Mouse (Mus musculus): Measurements from ENCODE around the gene Utp6. TPM values are rescaled to one million over a fixed set of nuclear protein-coding genes. Genes with fewer than 3 reads are reported as not detected.

Gene Utp6
- polyA plus RNA-seq, 1 experiment from 2014 or later, result 53.5 TPM

DNA sequence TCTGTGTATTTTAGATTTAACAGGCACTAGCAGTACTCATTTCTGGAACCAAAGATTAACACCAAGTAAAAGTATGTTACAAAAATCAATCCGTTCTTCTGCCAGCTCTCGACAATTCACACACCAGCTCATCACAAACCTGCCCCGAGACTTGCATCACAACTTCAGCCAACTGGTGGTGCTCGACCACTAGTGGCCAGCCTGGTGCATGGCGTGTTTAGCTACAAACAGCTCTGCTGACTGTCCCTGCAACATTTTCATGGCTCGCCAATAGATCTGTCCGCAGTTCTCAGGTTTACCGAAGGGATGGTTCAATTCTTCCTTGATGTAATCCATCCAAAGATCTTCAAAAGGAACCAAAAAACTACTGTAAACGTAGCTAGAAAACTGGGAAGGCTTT lies 26.4 kb downstream of the Utp6 start:
- no peak for DNase-seq (ENCODE audit: low spot score)
- H3K36me3 ChIP-seq (ENCODE audit: control insufficient read depth, insufficient read depth, low read length), result peaks cover 86% of the 10 kb centered on the region
- no peaks in the 10 kb centered on the region for H3K27me3 ChIP-seq (replicated peaks; ENCODE audit: control insufficient read depth, insufficient read depth, low read length)
- H3K27ac ChIP-seq (ENCODE audit: low read depth), result no peak overlapping the region
- ATAC-seq (replicated peaks; ENCODE audit: low FRiP score, low TSS enrichment, low read depth), result no peak
- no peak overlapping the region for H3K4me2 ChIP-seq (ENCODE audit: low read length)
- WGBS, result 85% methylated on average over 9 of the region's 9 CpGs
- H3K4me1 ChIP-seq (replicated peaks; ENCODE audit: control insufficient read depth, insufficient read depth, low read length), result no peaks in the 10 kb centered on the region
- H3K9ac ChIP-seq (ENCODE audit: low read length), result no peak overlapping the region
- no peak overlapping the region for H3K4me3 ChIP-seq (ENCODE audit: low read depth, low read length)
- no peaks in the 10 kb centered on the region for H3K9me3 ChIP-seq (ENCODE audit: control insufficient read depth, low read length)

DNA sequence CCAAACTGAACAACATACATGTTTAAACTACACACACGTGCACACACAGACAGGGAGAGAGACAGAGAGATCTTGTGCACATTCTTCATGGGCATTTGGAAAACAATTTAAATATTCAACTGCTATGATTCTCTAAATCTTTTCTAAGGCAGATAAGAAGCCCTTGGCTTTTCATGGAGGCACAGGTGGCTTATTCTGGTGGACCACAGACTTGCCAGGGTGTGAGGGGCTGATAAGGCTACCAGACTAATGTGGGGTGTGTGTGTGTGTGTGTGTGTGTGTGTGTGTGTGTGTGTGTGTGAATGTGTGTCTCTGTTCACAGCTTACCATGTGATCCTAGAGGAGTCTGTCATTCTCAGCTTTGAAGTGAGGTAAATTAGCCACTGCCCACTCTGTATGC lies 39.4 kb downstream of the Utp6 start:
- whole genome bisulfite sequencing, result 92% methylated on average over 1 of the region's 1 CpGs
- Histone ChIP-seq H3K36me3 (ENCODE audit: control insufficient read depth, insufficient read depth, low read length) (no peaks in the 10 kb centered on the region), H3K9ac (ENCODE audit: low read length) (no peak overlapping the region), H3K4me3 (ENCODE audit: low read depth, low read length) (no peak overlapping the region), H3K27ac (ENCODE audit: low read depth) (no peak overlapping the region), H3K4me1 (replicated peaks; ENCODE audit: control insufficient read depth, insufficient read depth, low read length) (0 out of 2 replicates have a peak, but pooled peaks cover 7% of the 10 kb centered on the region), H3K9me3 (ENCODE audit: control insufficient read depth, low read length) (no peaks in the 10 kb centered on the region), H3K4me2 (ENCODE audit: low read length) (no peak overlapping the region), H3K27me3 (replicated peaks; ENCODE audit: control insufficient read depth, insufficient read depth, low read length) (no peaks in the 10 kb centered on the region)
- no peak for ATAC-seq (replicated peaks; ENCODE audit: low FRiP score, low TSS enrichment, low read depth)
- no peak for DNase-seq (ENCODE audit: low spot score)

DNA sequence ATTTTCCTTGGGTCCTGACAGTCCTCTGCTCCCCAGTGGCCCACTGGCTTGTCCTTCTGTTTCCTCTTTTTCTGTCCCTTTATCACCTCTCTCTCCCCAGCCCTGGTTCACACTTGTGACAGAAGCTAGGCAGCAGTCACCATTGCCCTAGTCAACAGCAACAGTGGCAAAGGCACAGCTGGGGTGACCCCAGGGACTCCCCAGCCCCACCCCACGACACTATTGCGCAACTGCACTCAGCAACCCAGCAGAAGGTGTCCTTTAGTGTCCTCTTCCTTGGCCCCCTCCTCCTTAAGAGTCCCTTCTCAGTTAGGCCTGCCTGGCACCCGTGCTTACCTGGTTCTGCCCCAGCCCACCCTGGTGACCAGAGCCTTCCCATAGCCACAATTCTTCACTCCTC lies 40.0 kb downstream of the Utp6 start:
- H3K27me3 ChIP-seq (replicated peaks; ENCODE audit: control insufficient read depth, insufficient read depth, low read length), result no peaks in the 10 kb centered on the region
- 74% methylated on average over 3 of the region's 3 CpGs for WGBS

DNA sequence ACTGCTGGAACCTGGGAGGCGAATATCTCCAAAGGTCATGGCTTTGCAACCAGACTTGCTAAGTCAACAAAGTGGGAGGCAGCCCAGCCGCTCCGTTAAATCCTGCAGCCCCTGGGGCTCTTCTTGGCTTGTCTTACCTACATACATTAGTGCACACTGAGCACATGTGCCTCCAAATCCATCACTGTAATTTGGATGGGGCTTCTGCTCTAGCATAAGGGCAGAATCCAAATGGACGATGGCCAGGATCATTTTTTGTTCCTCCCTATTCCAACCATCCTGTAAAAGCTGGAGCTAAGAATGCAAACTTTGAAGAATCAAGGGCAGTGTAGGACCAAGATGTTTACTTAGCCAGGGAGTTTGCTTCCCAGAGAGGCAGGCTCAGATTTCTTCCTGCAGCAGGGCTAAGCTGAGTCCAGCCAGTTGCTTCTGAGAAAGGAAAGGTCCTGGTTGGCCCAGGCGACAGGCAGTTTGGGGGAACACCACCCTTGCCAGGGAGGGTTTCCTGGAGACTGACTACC lies 41.6 kb downstream of the Utp6 start:
- DNase-seq (ENCODE audit: low spot score), result no peak
- ATAC-seq (replicated peaks; ENCODE audit: low FRiP score, low TSS enrichment, low read depth), result 0 out of 2 replicates have a peak, but pooled peaks have one; percentile 15
- Histone ChIP-seq H3K4me3 (ENCODE audit: low read depth, low read length) (no peak overlapping the region), H3K9ac (ENCODE audit: low read length) (no peak overlapping the region), H3K27me3 (replicated peaks; ENCODE audit: control insufficient read depth, insufficient read depth, low read length) (no peaks in the 10 kb centered on the region), H3K4me1 (replicated peaks; ENCODE audit: control insufficient read depth, insufficient read depth, low read length) (0 out of 2 replicates have a peak, but pooled peaks cover 7% of the 10 kb centered on the region), H3K27ac (ENCODE audit: low read depth) (no peak overlapping the region), H3K4me2 (ENCODE audit: low read length) (no peak overlapping the region), H3K36me3 (ENCODE audit: control insufficient read depth, insufficient read depth, low read length) (no peaks in the 10 kb centered on the region), H3K9me3 (ENCODE audit: control insufficient read depth, low read length) (no peaks in the 10 kb centered on the region)
- 36% methylated on average over 5 of the region's 5 CpGs for WGBS

More for the DNA sequence above, 40.0 kb downstream of the Utp6 start:
- no peak overlapping the region for H3K4me2 ChIP-seq (ENCODE audit: low read length)
- no peaks in the 10 kb centered on the region for H3K36me3 ChIP-seq (ENCODE audit: control insufficient read depth, insufficient read depth, low read length)
- 0 out of 2 replicates have a peak, but pooled peaks cover 7% of the 10 kb centered on the region for H3K4me1 ChIP-seq (replicated peaks; ENCODE audit: control insufficient read depth, insufficient read depth, low read length)
- DNase-seq (ENCODE audit: low spot score) (no peak), ATAC-seq (replicated peaks; ENCODE audit: low FRiP score, low TSS enrichment, low read depth) (no peak)
- no peaks in the 10 kb centered on the region for H3K9me3 ChIP-seq (ENCODE audit: control insufficient read depth, low read length)
- no peak overlapping the region for H3K9ac ChIP-seq (ENCODE audit: low read length)
- H3K27ac ChIP-seq (ENCODE audit: low read depth), result no peak overlapping the region
- no peak overlapping the region for H3K4me3 ChIP-seq (ENCODE audit: low read depth, low read length)

DNA sequence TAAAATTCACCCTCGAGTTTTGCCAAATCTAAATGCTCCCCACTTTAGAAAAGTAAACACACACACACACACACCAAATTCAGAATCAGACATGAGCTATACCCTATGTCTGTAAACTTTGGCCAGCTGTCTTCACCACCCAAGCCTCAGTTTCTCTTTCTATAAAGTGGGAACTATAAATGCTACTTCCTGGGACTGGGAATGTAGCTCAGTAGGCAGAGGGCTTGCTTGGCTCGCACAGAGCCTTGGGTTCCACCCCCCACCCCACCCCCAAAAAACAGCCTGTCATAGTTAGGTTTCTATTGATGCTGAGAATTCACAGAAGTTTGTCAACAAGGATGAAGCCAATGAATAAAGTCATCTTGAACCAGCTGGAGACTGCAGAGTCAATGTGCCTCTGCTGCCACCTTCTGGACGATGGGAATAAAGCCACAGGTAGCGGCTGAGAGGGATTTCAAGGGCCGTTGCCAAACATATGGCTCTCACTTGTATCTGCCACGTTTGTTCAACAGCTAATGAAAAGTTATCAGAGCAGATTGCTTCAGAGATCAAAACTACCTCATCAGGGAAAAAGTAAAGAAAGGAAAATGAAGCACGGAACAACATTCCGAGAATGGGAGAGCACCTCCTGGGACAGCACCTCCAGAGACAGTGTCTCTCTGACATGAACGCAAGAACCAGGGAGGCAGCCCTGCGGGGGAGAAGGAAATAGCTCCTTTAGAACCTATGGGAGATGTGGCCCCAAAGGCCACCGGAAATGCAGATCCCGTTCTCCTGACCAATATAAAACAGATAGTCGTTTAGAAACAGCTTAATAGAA lies 42.3 kb downstream of the Utp6 start:
- DNase-seq (ENCODE audit: low spot score) (peak; percentile 90), ATAC-seq (replicated peaks; ENCODE audit: low FRiP score, low TSS enrichment, low read depth) (peak; percentile 66)
- Histone ChIP-seq H3K9me3 (ENCODE audit: control insufficient read depth, low read length) (no peaks in the 10 kb centered on the region), H3K36me3 (ENCODE audit: control insufficient read depth, insufficient read depth, low read length) (no peaks in the 10 kb centered on the region), H3K9ac (ENCODE audit: low read length) (no peak overlapping the region), H3K27ac (ENCODE audit: low read depth) (no peak overlapping the region), H3K27me3 (replicated peaks; ENCODE audit: control insufficient read depth, insufficient read depth, low read length) (no peaks in the 10 kb centered on the region), H3K4me3 (ENCODE audit: low read depth, low read length) (no peak overlapping the region), H3K4me1 (replicated peaks; ENCODE audit: control insufficient read depth, insufficient read depth, low read length) (0 out of 2 replicates have a peak, but pooled peaks cover 7% of the 10 kb centered on the region), H3K4me2 (ENCODE audit: low read length) (no peak overlapping the region)
- WGBS, result 13% methylated on average over 13 of the region's 13 CpGs

DNA sequence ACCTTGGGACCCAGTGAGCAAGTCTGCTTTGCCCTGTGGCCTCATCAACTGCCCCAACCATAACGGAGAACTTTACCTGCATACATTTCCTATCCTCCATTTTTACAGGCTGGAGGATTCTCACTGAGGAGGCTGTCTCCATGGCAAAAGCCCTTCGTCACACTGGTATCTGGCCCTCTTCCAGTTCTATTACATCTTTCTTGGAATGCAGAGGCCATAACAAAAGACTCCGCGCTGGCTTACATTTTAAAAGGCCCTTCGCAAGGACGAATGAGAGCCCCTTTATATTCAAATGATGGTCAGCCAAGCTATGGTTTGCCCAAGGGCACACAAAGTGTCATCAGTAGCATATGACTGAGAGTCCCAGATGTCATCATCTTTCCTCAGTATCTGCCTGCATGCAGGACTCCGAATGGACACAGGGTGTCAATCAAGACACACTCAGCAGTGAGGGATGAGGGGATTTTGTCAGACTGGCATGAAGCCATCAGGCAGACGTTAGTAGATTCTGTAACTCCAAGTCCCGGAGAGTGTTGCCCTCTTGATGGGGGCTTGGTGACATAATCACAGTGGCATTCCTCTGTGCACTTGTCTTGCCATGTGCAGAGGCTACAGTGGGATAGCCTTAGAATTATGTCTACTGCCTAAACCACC lies 46.4 kb downstream of the Utp6 start:
- Histone ChIP-seq H3K9ac (ENCODE audit: low read length) (no peak overlapping the region), H3K9me3 (ENCODE audit: control insufficient read depth, low read length) (no peaks in the 10 kb centered on the region), H3K4me3 (ENCODE audit: low read depth, low read length) (no peak overlapping the region), H3K4me2 (ENCODE audit: low read length) (no peak overlapping the region), H3K4me1 (replicated peaks; ENCODE audit: control insufficient read depth, insufficient read depth, low read length) (0 out of 2 replicates have a peak, but pooled peaks cover 7% of the 10 kb centered on the region), H3K27me3 (replicated peaks; ENCODE audit: control insufficient read depth, insufficient read depth, low read length) (no peaks in the 10 kb centered on the region), H3K27ac (ENCODE audit: low read depth) (no peak overlapping the region), H3K36me3 (ENCODE audit: control insufficient read depth, insufficient read depth, low read length) (no peaks in the 10 kb centered on the region)
- DNase-seq (ENCODE audit: low spot score) (no peak), ATAC-seq (replicated peaks; ENCODE audit: low FRiP score, low TSS enrichment, low read depth) (no peak)
- 71% methylated on average over 9 of the region's 9 CpGs for WGBS

DNA sequence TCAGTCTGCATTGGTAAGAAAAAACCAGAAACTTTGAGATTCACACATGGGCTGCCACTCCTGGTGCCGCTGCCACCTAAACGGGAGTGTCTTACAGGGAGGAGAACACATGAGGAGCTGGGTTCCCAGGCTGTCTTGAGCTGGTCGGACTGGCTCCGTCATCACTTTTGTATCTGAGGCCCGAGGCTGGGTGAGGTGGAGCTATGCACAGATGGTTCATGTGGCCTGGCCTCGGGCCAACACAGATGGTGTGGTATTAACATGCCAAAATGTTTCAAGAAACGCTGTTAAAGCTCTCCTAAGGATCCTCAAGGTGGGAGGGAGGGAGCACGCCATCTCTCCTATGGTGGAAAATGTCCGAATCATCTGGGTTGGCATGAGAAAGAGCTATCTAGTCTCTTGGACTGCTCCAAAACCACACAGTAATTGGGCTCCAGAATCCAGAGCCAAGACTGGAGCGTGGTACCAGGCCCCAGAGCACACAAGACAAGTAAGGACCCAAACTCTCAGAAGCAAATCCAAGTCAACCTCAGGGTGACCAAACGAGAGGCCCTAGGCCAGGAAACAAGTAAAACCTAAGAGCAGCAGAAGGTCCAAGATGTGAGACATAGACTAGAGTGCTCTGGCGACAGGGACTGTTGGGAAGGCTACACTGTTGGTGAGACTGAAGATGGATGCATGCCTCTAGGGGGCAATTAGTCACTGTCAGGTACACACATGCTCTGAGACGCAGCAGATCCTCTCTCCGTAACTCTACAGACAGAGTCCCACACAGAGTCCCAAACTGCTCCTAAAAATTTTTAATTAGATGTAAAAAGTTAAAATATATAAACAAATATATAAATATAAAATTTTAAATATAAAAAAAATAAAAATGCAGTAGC lies 53.3 kb downstream of the Utp6 start:
- peak; percentile 70; the same call in 1 of the 2 replicates for ATAC-seq (replicated peaks; ENCODE audit: low FRiP score, low TSS enrichment, low read depth)
- no peaks in the 10 kb centered on the region for H3K27me3 ChIP-seq (replicated peaks; ENCODE audit: control insufficient read depth, insufficient read depth, low read length)
- H3K4me2 ChIP-seq (ENCODE audit: low read length), result no peak overlapping the region
- H3K9ac ChIP-seq (ENCODE audit: low read length), result no peak overlapping the region
- 54% methylated on average over 14 of the region's 14 CpGs for WGBS
- no peak overlapping the region for H3K4me3 ChIP-seq (ENCODE audit: low read depth, low read length)
- H3K36me3 ChIP-seq (ENCODE audit: control insufficient read depth, insufficient read depth, low read length), result no peaks in the 10 kb centered on the region
- H3K4me1 ChIP-seq (replicated peaks; ENCODE audit: control insufficient read depth, insufficient read depth, low read length), result peaks cover 7% of the 10 kb centered on the region; the same call in 1 of the 2 replicates
- no peak overlapping the region for H3K27ac ChIP-seq (ENCODE audit: low read depth)
- no peaks in the 10 kb centered on the region for H3K9me3 ChIP-seq (ENCODE audit: control insufficient read depth, low read length)
- peak; percentile 63 for DNase-seq (ENCODE audit: low spot score)

DNA sequence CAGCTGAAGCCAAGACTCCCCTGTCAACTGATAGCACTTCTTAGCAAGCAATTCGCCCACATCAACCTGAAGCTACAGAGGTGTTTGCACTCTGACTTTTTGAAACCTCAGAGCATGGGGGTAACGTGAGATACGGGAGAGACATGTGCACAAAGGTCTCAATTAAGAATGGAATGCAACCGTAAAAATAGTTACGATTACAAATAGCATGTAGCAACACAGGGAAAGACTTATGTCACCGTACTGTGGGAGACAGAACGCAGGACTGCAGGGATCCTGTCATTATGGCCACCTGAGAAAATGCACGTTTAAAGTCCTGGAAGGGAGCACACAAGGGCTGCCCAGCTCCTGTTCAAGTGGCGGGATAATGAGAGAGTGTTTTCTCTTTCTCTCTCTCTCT lies 55.3 kb downstream of the Utp6 start:
- Histone ChIP-seq H3K4me3 (ENCODE audit: low read depth, low read length) (no peak overlapping the region), H3K9me3 (ENCODE audit: control insufficient read depth, low read length) (no peaks in the 10 kb centered on the region), H3K9ac (ENCODE audit: low read length) (no peak overlapping the region), H3K4me1 (replicated peaks; ENCODE audit: control insufficient read depth, insufficient read depth, low read length) (peaks cover 7% of the 10 kb centered on the region; the same call in 1 of the 2 replicates), H3K36me3 (ENCODE audit: control insufficient read depth, insufficient read depth, low read length) (no peaks in the 10 kb centered on the region), H3K27me3 (replicated peaks; ENCODE audit: control insufficient read depth, insufficient read depth, low read length) (no peaks in the 10 kb centered on the region), H3K27ac (ENCODE audit: low read depth) (no peak overlapping the region), H3K4me2 (ENCODE audit: low read length) (no peak overlapping the region)
- ATAC-seq (replicated peaks; ENCODE audit: low FRiP score, low TSS enrichment, low read depth) (no peak), DNase-seq (ENCODE audit: low spot score) (no peak)
- WGBS, result 62% methylated on average over 9 of the region's 9 CpGs

Measured in intestine, embryonic 14.5 days (tissue).